Mouse (Mus musculus) C2C12 (cell line): ENCODE measurements around the gene Cpne9. TPM values are rescaled to one million over a fixed set of nuclear protein-coding genes. Genes with fewer than 3 reads are reported as not detected.

Experiments
- H3K27me3 ChIP-seq: one replicate; pipeline ENCODE4 v1.6.1; 2011; ENCODE audit not compliant: control insufficient read depth, insufficient read depth, insufficient read length
- H3K36me3 ChIP-seq: one replicate; pipeline ENCODE4 v1.6.1; 2011; ENCODE audit not compliant: control insufficient read depth, insufficient read depth
- H3K4me3 ChIP-seq: one replicate; pipeline ENCODE4 v1.5.1; 2011; ENCODE audit warnings: mild to moderate bottlenecking, control low read depth; ENCODE audit not compliant: poor library complexity, insufficient read depth, severe bottlenecking
- H3K79me2 ChIP-seq: one replicate; pipeline ENCODE4 v1.6.1; 2011; ENCODE audit not compliant: control insufficient read depth, insufficient read depth
- H3K79me3 ChIP-seq: one replicate; pipeline ENCODE4 v1.6.1; 2011; ENCODE audit warnings: low read depth, control low read depth
- H3ac ChIP-seq: one replicate; pipeline ENCODE3; 2011; ENCODE audit warnings: low read depth; ENCODE audit not compliant: control insufficient read depth, insufficient read length
- CEBPB ChIP-seq: IDR thresholded peaks from one replicate; pipeline ENCODE4 v1.6.1; 2011; ENCODE audit warnings: low read depth, mild to moderate bottlenecking, control low read depth, moderate library complexity
- CTCF ChIP-seq: IDR thresholded peaks from one replicate; pipeline ENCODE4 v1.5.1; 2011; ENCODE audit not compliant: control insufficient read depth, insufficient read depth, insufficient read length
- FOSL1 ChIP-seq: IDR thresholded peaks from one replicate; pipeline ENCODE4 v1.8.0; 2011; ENCODE audit warnings: mild to moderate bottlenecking, low read length; ENCODE audit not compliant: poor library complexity, insufficient read depth, severe bottlenecking
- MAX ChIP-seq: IDR thresholded peaks from one replicate; pipeline ENCODE4 v1.6.1; 2011; ENCODE audit warnings: mild to moderate bottlenecking, control low read depth
- MYOD1 ChIP-seq: IDR thresholded peaks from one replicate; pipeline ENCODE4 v1.6.1; 2011; ENCODE audit warnings: low read depth; ENCODE audit not compliant: control insufficient read depth, insufficient read length
- MYOG ChIP-seq: IDR thresholded peaks from one replicate; pipeline ENCODE4 v1.6.1; 2011; ENCODE audit not compliant: control insufficient read depth, insufficient read length; ENCODE audit errors: extremely low read depth
- USF1 ChIP-seq: IDR thresholded peaks from one replicate; pipeline ENCODE4 v1.6.1; 2011; ENCODE audit warnings: low read depth, mild to moderate bottlenecking, control low read depth, moderate library complexity
- polyA plus RNA-seq: library from polyadenylated mRNA; unstranded; fragments of >200 nt; fragmentation: generic; extraction: Trizol; gene quantifications from one replicate; pipeline ENCODE4 v1.2.1, GENCODE M21; 2012; ENCODE audit warnings: missing spikeins

The Cpne9 gene
- polyA plus RNA-seq, 1 experiment: 0.01 TPM

- no peaks in the 10 kb centered on the region for H3K79me2 ChIP-seq
- H3K36me3 ChIP-seq: no peaks in the 10 kb centered on the region
- no peak overlapping the region for H3ac ChIP-seq
- peaks cover 33% of the 10 kb centered on the region for H3K27me3 ChIP-seq
- TF ChIP-seq CTCF: no peak
- TF ChIP-seq USF1: no peak
- TF ChIP-seq MAX: no peak
- no peaks in the 10 kb centered on the region for H3K79me3 ChIP-seq
- no peak overlapping the region for H3K4me3 ChIP-seq
Observed at GRCm38 (mm10) chr6:113283500-113283899, 1.4 kb downstream of the Cpne9 start.

- peaks cover 36% of the 10 kb centered on the region for H3K27me3 ChIP-seq
- no peak overlapping the region for H3K4me3 ChIP-seq
- H3K36me3 ChIP-seq: no peaks in the 10 kb centered on the region
- no peak overlapping the region for H3ac ChIP-seq
- H3K79me2 ChIP-seq: no peaks in the 10 kb centered on the region
- TF ChIP-seq MYOG (no peak), CTCF (no peak), MAX (no peak), MYOD1 (no peak), CEBPB (no peak), USF1 (no peak), FOSL1 (no peak)
- H3K79me3 ChIP-seq: no peaks in the 10 kb centered on the region
Observed at GRCm38 (mm10) chr6:113284931-113285330, 2.8 kb downstream of the Cpne9 start.

GRCm38 (mm10) chr6:113286316-113286715, 4.2 kb downstream of the Cpne9 start:
- Histone ChIP-seq H3ac (no peak overlapping the region), H3K27me3 (peaks cover 36% of the 10 kb centered on the region), H3K79me3 (no peaks in the 10 kb centered on the region), H3K79me2 (no peaks in the 10 kb centered on the region), H3K4me3 (no peak overlapping the region), H3K36me3 (no peaks in the 10 kb centered on the region)
- TF ChIP-seq CEBPB: no peak
- no peak for TF ChIP-seq MYOD1
- no peak for TF ChIP-seq MYOG
- no peak for TF ChIP-seq FOSL1
- TF ChIP-seq CTCF: no peak
- TF ChIP-seq USF1: no peak
- TF ChIP-seq MAX: no peak

GRCm38 (mm10) chr6:113287236-113287635, 5.1 kb downstream of the Cpne9 start:
- Histone ChIP-seq H3K27me3 (peaks cover 39% of the 10 kb centered on the region), H3K79me2 (no peaks in the 10 kb centered on the region)

GRCm38 (mm10) chr6:113289346-113289745, 7.2 kb downstream of the Cpne9 start:
- peaks cover 18% of the 10 kb centered on the region for H3K27me3 ChIP-seq
- H3K79me2 ChIP-seq: no peaks in the 10 kb centered on the region

More at GRCm38 (mm10) chr6:113287236-113287635, 5.1 kb downstream of the Cpne9 start:
- H3K4me3 ChIP-seq: no peak overlapping the region
- no peaks in the 10 kb centered on the region for H3K36me3 ChIP-seq
- TF ChIP-seq MAX: no peak
- TF ChIP-seq USF1: no peak
- no peak for TF ChIP-seq MYOG
- no peak for TF ChIP-seq MYOD1
- no peak for TF ChIP-seq FOSL1
- no peak for TF ChIP-seq CTCF
- no peak for TF ChIP-seq CEBPB
- no peaks in the 10 kb centered on the region for H3K79me3 ChIP-seq
- no peak overlapping the region for H3ac ChIP-seq

GRCm38 (mm10) chr6:113290346-113290745, 8.2 kb downstream of the Cpne9 start:
- no peaks in the 10 kb centered on the region for H3K79me2 ChIP-seq
- no peaks in the 10 kb centered on the region for H3K79me3 ChIP-seq
- H3K4me3 ChIP-seq: no peak overlapping the region
- TF ChIP-seq USF1: no peak
- no peak for TF ChIP-seq FOSL1
- no peak for TF ChIP-seq MAX
- TF ChIP-seq CTCF: no peak
- TF ChIP-seq CEBPB: no peak
- no peak for TF ChIP-seq MYOG
- TF ChIP-seq MYOD1: no peak
- H3K27me3 ChIP-seq: peaks cover 17% of the 10 kb centered on the region
- H3ac ChIP-seq: no peak overlapping the region
- no peaks in the 10 kb centered on the region for H3K36me3 ChIP-seq

More at GRCm38 (mm10) chr6:113289346-113289745, 7.2 kb downstream of the Cpne9 start:
- Histone ChIP-seq H3K4me3 (no peak overlapping the region), H3K79me3 (no peaks in the 10 kb centered on the region), H3K36me3 (no peaks in the 10 kb centered on the region), H3ac (no peak overlapping the region)
- no peak for TF ChIP-seq MYOD1
- no peak for TF ChIP-seq MYOG
- TF ChIP-seq USF1: no peak
- TF ChIP-seq CEBPB: no peak
- TF ChIP-seq FOSL1: no peak
- TF ChIP-seq CTCF: no peak
- TF ChIP-seq MAX: no peak
